Mouse (Mus musculus): Measurements from ENCODE around the gene 1810010D01Rik.

GRCm38 (mm10) chr7:145226641-145227040 lies 18.7 kb upstream of the 1810010D01Rik start:
- no peak for TF ChIP-seq CTCF (IDR thresholded peaks at IDR 0.05; ENCODE audit: low read depth)
- no peak for TF ChIP-seq EP300 (IDR thresholded peaks at IDR 0.05; ENCODE audit: low read depth)
